Mouse (Mus musculus): ENCODE measurements at regions not wholly inside any gene's neighbourhood (a gene's known extent, or its start where the extent isn't known, plus 50 kb on each side); places are given as distances from the start of the nearest gene placed in this dataset.

- Histone ChIP-seq H3K27me3 (ENCODE audit: control insufficient read depth in 1 of 2, insufficient read depth in 2 of 2, low read length in 2 of 2) (no peaks in the 10 kb centered on the region), H3K27ac (ENCODE audit: control insufficient read depth, low read depth, low read length) (no peak overlapping the region), H3K9me3 (replicated peaks; ENCODE audit: insufficient read depth, low read length) (no peaks in the 10 kb centered on the region), H3K79me2 (ENCODE audit: control insufficient read depth, insufficient read depth, low read length, poor library complexity) (no peaks in the 10 kb centered on the region), H3K4me1 (ENCODE audit: control insufficient read depth in 1 of 2, insufficient read depth in 2 of 2, low read length in 2 of 2) (no peaks in the 10 kb centered on the region), H3K9ac (ENCODE audit: control insufficient read depth, low read depth, low read length, poor library complexity, severe bottlenecking) (no peak overlapping the region), H3K36me3 (ENCODE audit: control insufficient read depth in 1 of 2, insufficient read depth in 2 of 2, low read length in 2 of 2) (no peaks in the 10 kb centered on the region), H3K4me3 (ENCODE audit: control insufficient read depth in 1 of 2, insufficient read depth in 1 of 2, low read depth in 2 of 2, low read length in 2 of 2) (no peak overlapping the region)
- TF ChIP-seq GABPA (IDR thresholded peaks at IDR 0.05; ENCODE audit: low read depth, low read length): no peak
- no peak for TF ChIP-seq CHD1 (IDR thresholded peaks at IDR 0.05; ENCODE audit: low read depth, low read length)
- no peak for TF ChIP-seq MYB (IDR thresholded peaks at IDR 0.05; ENCODE audit: low read depth, low read length)
- TF ChIP-seq KAT2A (conservative IDR thresholded peaks at IDR 0.05; ENCODE audit: low read depth, low read length): no peak
- TF ChIP-seq USF1 (IDR thresholded peaks at IDR 0.05; ENCODE audit: low read depth, low read length): no peak
- no peak for TF ChIP-seq RAD21 (IDR thresholded peaks at IDR 0.05; ENCODE audit: low read depth, low read length)
- TF ChIP-seq BHLHE40 (IDR thresholded peaks at IDR 0.05; ENCODE audit: borderline replicate concordance, low read depth, low read length): no peak
- TF ChIP-seq POLR2AphosphoS2 (IDR thresholded peaks at IDR 0.05; ENCODE audit: low read length): no peak
- TF ChIP-seq ZNF384 (IDR thresholded peaks at IDR 0.05; ENCODE audit: low read depth, low read length): no peak
- TF ChIP-seq NELFE (IDR thresholded peaks at IDR 0.05; ENCODE audit: low read depth, low read length): no peak
- no peak for TF ChIP-seq TAL1 (IDR thresholded peaks at IDR 0.05; ENCODE audit: low read length)
- no peak for TF ChIP-seq MAX (IDR thresholded peaks at IDR 0.05; ENCODE audit: low read length)
- TF ChIP-seq E2F4 (IDR thresholded peaks at IDR 0.05; ENCODE audit: borderline replicate concordance, low read depth, low read length): no peak
- no peak for TF ChIP-seq MEF2A (IDR thresholded peaks at IDR 0.05; ENCODE audit: extremely low read depth, insufficient replicate concordance, low read depth, low read length, poor library complexity, severe bottlenecking)
- no peak for DNase-seq (ENCODE audit: low read depth, low spot score)
Observed at GRCm38 (mm10) chr9:27475468-27475867, 78.9 kb downstream of the Spata19 start.

GRCm38 (mm10) chr9:27476636-27477035 lies 80.0 kb downstream of the Spata19 start:
- TF ChIP-seq GABPA (IDR thresholded peaks at IDR 0.05; ENCODE audit: low read depth, low read length) (no peak), SMC3 (IDR thresholded peaks at IDR 0.05; ENCODE audit: low read depth, low read length) (no peak), GATA1 (IDR thresholded peaks at IDR 0.05; ENCODE audit: low read depth, low read length) (no peak), ZKSCAN1 (IDR thresholded peaks at IDR 0.05; ENCODE audit: low read depth, low read length) (no peak), POLR2A (IDR thresholded peaks at IDR 0.05; ENCODE audit: control insufficient read depth in 1 of 2, insufficient read depth in 1 of 2, low read depth in 1 of 2, low read length in 2 of 2, poor library complexity in 1 of 2) (no peak), TCF12 (IDR thresholded peaks at IDR 0.05; ENCODE audit: low read depth, low read length) (no peak), ELF1 (IDR thresholded peaks at IDR 0.05; ENCODE audit: low read depth, low read length) (no peak), MAFK (IDR thresholded peaks at IDR 0.05; ENCODE audit: borderline replicate concordance, low read depth, low read length) (no peak), JUND (IDR thresholded peaks at IDR 0.05; ENCODE audit: low read depth, low read length) (no peak), USF2 (IDR thresholded peaks at IDR 0.05; ENCODE audit: borderline replicate concordance in 1 of 2, insufficient read depth in 1 of 2, low read depth in 1 of 2, low read length in 2 of 2) (no peak), ZNF384 (IDR thresholded peaks at IDR 0.05; ENCODE audit: low read depth, low read length) (no peak), ZC3H11A (IDR thresholded peaks at IDR 0.05; ENCODE audit: low read depth, low read length) (no peak), SIN3A (IDR thresholded peaks at IDR 0.05; ENCODE audit: low read length) (no peak), MYB (IDR thresholded peaks at IDR 0.05; ENCODE audit: low read depth, low read length) (no peak)
- Histone ChIP-seq H3K9me3 (replicated peaks; ENCODE audit: insufficient read depth, low read length) (no peaks in the 10 kb centered on the region), H3K27me3 (ENCODE audit: control insufficient read depth in 1 of 2, insufficient read depth in 2 of 2, low read length in 2 of 2) (no peaks in the 10 kb centered on the region), H3K27ac (ENCODE audit: control insufficient read depth, low read depth, low read length) (no peak overlapping the region), H3K36me3 (ENCODE audit: control insufficient read depth in 1 of 2, insufficient read depth in 2 of 2, low read length in 2 of 2) (no peaks in the 10 kb centered on the region), H3K4me3 (ENCODE audit: control insufficient read depth in 1 of 2, insufficient read depth in 1 of 2, low read depth in 2 of 2, low read length in 2 of 2) (no peak overlapping the region), H3K9ac (ENCODE audit: control insufficient read depth, low read depth, low read length, poor library complexity, severe bottlenecking) (no peak overlapping the region), H3K79me2 (ENCODE audit: control insufficient read depth, insufficient read depth, low read length, poor library complexity) (no peaks in the 10 kb centered on the region), H3K4me1 (ENCODE audit: control insufficient read depth in 1 of 2, insufficient read depth in 2 of 2, low read length in 2 of 2) (no peaks in the 10 kb centered on the region)
- DNase-seq (ENCODE audit: low read depth, low spot score): no peak
